Mouse (Mus musculus) mature B cell (primary cell): ENCODE data around the gene Rora.

Experiments
- in situ Hi-C: fragments of 300-500 bp; cut with MboI; formaldehyde crosslinking; loops from 2 replicates; pipeline ENCODE4 v1.14.3; 2019

Rora gene

DNA sequence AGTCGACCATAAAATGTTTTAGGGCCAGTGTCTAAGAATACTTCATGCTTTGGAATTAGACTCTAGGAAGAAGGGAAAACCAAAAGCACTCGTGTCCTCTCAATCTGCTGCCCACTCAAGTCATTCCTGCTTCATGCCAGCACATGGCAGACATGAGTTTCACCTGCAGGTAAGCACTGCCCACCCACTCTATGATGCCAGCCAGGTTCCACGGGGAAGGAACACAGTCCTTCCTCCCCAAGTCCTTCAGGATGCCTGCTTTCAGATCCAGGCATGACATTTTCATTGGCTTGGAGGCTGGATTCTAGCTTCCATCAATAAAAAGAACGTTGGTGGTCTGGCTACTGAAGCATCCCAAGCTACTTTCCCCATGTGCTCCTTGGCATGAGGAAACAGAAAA lies 166.4 kb downstream of the Rora start:
- in situ Hi-C loops, result no loop called here

DNA sequence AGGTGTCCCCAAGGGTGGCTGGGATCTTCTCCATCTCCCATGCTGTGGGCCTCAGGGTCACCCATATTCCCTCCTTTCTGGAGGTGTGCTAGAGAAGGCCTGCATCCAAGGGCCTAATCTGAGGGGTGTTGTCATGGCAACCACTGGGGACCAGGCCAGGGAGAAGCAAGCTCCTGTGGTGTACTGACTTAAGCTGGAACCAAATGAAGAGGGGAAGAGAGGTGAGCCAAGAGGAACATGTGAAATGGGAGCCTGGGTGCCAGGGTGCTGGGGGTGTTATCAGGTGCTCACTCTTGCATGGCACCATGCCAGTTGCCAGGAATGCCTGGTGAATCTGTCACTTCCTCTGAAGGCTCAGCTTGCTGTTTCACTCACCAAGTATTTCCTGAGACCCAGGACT lies 166.9 kb downstream of the Rora start:
- in situ Hi-C loops, result no loop called here

DNA sequence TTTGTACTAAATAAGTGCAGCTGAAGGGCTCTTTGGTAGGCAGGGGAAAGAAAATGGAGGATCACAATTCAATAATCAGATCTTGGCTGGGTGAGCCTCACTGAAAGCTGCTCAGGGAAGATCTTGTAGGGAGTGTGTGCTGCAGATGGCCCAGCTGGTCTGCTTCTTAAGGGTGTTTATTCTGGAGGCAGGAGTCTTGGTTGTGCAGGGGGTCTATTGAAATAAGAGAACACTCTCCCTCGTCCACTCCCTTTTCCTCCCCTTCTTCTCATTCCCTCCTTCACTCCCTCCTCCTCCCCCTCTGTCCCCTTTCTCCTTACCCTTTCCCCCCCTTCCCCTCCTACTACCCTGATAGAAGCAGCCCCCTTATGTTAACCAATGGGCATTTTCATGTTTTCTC lies 167.8 kb downstream of the Rora start:
- in situ Hi-C loops, result no loop called here

- in situ Hi-C loops, result no loop called here
Observed at GRCm38 (mm10) chr9:68823292-68823691, 169.7 kb downstream of the Rora start.

- in situ Hi-C loops, result no loop called here
Observed at GRCm38 (mm10) chr9:68825107-68825506, 171.5 kb downstream of the Rora start.

- in situ Hi-C loops, result no loop called here
Observed at GRCm38 (mm10) chr9:68825841-68826240, 172.3 kb downstream of the Rora start.

GRCm38 (mm10) chr9:68827441-68827840 lies 173.9 kb downstream of the Rora start:
- in situ Hi-C loops, result no loop called here

DNA sequence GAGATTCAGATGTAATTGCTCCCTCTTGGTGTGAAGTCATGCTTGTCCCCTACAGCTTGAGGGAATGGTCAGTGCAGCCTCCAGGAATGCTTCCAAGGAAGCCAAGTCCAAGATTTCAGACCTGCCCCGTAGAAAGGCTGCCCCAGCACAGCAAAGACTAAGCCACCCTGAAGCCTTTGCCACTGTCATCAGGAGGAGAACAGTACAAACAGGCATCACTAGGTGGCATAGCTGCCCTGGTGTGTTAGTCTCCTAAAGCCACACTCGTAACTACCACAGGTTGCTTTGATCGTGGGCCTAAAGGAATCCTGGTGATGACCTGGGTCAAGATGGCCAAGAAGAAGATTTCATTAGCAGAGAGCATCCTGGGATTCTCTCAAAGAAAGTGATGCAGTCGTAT lies 176.3 kb downstream of the Rora start:
- in situ Hi-C loops, result no loop called here

DNA sequence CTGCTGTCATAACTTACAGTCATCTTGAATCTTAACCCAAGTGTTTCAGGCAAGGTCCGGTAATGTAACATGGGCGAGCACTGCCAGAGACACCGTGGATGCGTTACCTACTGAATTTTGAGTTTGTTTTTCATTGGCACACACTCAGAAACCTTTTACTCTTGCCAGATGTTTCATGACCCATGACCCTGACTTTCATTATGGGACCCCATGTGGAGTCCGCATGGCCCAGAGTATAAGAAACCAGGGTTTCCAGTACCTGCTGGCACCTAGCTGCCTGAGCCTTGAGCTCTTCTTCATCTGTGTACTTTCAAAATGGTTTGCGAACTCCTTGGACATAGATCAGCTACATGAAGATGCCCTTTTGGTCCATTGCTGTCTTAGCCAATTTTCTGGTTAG lies 179.7 kb downstream of the Rora start:
- in situ Hi-C loops, result no loop called here

DNA sequence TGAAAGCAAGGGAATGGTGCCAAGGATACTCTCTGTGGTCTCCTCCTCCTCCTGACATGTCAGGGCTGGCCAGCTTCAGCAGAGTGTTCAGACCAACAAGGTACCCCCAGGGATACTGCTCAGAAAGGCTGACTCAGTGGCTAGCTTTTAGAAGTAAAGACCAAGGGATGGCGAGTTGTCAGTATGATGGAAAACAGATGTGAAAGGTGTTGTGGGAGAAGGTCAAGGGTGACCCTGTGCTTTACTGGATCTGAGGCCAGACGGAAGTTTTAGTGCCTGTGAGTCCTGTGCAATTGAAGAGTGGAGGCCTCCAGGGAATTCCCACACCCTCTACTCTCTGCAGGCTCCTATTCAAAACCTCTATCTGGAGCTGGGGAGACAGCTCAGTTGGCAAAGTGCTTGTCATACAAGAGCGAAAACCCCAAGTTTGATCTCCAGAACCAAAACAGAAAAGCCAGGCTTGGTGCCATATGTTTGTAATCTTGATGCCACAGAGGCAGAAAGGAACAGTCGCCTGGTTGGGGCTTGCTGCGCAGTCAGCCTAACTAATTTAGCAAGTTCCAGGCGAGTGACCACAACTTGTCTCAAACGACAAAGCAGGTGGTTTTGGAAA lies 181.6 kb downstream of the Rora start:
- in situ Hi-C loops, result no loop called here

DNA sequence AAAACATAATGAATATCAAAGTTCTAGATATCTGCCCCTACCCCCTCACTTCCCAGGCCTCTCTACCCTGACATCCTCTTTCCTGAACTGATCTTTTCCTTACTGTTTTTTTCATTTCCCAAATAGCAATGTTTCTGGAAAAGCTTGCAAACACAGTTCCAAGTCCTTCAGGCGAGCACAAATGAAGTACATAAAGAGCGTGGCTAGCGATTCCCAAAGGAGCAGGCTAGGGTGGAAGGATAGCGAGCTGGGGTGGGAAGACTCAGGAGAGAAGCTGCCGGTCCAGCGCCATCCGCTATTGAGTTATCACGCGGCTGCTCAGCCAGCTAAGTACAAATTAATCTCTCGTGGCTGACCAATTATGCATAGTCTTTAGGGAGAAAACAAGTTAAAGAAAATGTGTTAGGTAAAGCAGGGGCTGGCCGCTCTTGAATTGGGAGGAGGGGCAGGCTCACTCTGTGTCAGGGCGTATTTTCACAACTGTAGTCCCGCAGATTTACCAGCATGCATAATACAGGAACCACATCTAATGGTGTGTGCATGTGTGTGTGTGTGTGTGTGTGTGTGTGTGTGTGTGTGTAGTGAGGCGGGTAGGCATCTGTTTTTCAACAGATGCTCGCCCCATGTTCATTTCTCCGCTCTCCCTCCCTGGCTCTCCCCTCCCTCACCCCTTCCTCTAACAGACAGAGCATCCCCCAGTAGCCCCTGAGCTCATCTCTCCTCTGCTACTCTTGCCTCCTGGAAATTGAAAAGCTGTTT lies 188.7 kb downstream of the Rora start:
- in situ Hi-C loops, result no loop called here

DNA sequence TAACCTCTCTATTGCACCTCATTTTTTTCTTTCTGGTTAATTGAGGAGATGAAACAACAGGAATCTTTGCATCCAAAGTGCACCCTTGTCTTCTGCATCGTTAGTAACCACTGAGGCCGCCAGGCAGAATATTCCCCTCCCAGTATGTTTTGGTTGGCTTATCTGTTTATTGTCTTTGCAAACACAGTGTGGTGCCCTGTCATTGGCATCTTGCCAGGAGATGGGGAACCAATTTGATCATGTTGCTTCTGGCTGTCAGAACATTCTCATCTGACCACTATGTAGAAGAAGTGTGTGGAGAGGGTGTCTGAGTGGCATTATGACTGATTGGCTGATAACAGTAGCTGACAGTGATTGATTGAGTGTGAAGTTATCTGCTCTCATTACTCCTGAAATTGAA lies 192.0 kb downstream of the Rora start:
- in situ Hi-C loops, result no loop called here

DNA sequence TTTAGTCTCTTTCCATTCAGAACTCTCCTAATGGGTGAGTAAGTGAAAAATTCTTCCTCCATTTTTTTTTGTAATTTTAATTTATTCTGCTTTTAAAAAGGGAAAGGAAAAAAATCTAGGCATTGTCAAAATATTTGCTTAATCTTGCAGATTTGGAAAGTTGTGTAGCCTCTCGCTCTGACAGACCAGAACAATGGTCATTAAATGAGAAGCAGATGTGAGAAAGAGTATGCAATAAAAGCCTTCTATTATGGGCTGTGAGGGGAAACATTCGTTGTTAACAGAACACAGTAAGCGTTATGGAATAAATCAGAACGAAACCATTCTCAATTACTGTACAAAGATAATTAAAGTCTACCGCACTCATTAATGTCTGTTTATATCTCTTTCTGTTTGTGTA lies 196.7 kb downstream of the Rora start:
- in situ Hi-C loops, result no loop called here

DNA sequence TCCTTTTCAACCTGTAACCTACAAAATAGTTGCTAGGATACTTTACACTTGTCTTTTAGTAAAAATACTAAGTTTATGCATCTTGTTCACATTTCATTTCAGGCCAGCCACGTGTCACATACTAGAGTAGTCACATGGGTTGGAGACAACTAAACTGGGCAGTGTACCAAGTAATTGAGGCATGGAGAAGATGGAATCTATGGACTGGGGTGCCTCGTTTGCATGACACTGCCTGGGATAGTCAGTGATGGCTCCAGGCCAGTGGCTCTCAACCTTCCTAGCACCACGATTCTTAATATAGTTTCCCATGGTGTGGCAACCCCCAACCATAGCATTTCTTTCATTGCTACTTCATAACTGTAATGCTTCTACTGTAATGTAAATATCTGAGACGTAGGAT lies 198.6 kb downstream of the Rora start:
- in situ Hi-C loops, result no loop called here

DNA sequence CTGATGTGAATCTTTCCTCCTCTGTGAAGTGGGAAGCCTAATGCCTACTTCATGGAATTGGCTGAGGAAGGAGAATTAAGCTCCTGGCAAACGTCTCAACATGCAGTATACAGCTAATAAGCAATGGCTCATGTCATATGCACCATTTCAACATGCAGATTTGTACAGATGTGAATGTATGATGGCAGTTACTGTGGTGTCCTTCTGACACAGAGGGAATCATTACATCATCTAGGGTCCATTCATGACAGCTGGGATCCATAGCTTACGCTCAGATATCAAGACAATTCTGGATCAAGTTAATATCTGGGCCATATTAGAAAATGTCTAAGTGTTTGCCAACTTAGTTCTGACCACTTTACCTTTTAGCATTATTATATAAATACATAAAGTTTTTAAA lies 199.3 kb downstream of the Rora start:
- in situ Hi-C loops, result no loop called here

GRCm38 (mm10) chr9:68859500-68859899 lies 205.9 kb downstream of the Rora start:
- in situ Hi-C loops, result no loop called here

- in situ Hi-C loops, result no loop called here
Observed at GRCm38 (mm10) chr9:68866317-68866716, 212.7 kb downstream of the Rora start.

DNA sequence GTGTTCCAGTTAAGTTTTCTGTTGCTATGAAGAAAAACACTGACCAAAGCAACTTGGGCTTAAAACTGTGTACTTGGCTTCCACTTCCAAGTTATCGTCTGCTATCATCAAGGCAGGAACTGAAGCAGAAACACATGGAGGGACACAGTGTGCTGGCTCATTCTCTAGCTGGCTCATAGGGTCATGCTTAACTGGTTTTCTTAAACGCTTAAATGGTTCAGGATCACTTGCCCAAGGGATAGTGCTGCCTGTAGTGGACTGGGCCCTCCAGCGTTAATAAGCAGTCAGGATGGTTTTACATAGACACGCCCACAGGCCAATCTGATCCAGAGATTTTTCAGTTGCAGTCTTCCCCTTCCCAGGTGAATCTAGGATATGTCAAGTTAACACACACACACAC lies 220.3 kb downstream of the Rora start:
- in situ Hi-C loops, result no loop called here

GRCm38 (mm10) chr9:68874544-68874943 lies 221.0 kb downstream of the Rora start:
- in situ Hi-C loops, result no loop called here

- in situ Hi-C loops, result no loop called here
Observed at GRCm38 (mm10) chr9:68875791-68876190, 222.2 kb downstream of the Rora start.

DNA sequence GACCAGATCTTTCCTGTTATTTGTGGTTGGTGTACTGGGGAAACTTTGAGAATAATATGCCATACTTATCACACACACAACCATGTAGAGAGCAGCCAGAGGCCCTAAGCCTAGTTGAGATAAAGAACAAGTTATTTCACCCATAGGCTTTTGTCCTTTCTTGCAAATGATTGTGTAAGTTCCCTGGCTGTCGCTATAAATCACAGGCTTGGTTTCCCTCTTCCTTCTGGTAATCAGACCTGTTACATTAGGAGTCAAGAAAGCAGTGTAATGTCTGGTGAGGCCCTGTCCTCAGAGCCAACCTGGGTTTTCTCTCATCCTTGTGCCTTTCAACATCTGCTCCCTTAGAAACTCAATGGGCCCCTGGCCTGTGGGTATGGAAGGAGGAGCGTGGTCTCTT lies 222.7 kb downstream of the Rora start:
- in situ Hi-C loops, result no loop called here

- in situ Hi-C loops, result no loop called here
Observed at GRCm38 (mm10) chr9:68881896-68882295, 228.3 kb downstream of the Rora start.

GRCm38 (mm10) chr9:68883005-68883404 lies 229.4 kb downstream of the Rora start:
- in situ Hi-C loops, result no loop called here

GRCm38 (mm10) chr9:68883687-68884086 lies 230.1 kb downstream of the Rora start:
- in situ Hi-C loops, result no loop called here
